Mouse (Mus musculus): ENCODE results near the gene Tor1aip1. TPM values are rescaled to one million over a fixed set of nuclear protein-coding genes. Genes with fewer than 3 reads are reported as not detected.

The Tor1aip1 gene
- 633 TPM for polyA plus RNA-seq (2014; fragmentation: Illumina TruSeq; extraction: RNeasy Lipid Tissue Mini Kit (QIAGEN cat#74804); ENCODE audit: low read depth, low replicate concordance)

DNA sequence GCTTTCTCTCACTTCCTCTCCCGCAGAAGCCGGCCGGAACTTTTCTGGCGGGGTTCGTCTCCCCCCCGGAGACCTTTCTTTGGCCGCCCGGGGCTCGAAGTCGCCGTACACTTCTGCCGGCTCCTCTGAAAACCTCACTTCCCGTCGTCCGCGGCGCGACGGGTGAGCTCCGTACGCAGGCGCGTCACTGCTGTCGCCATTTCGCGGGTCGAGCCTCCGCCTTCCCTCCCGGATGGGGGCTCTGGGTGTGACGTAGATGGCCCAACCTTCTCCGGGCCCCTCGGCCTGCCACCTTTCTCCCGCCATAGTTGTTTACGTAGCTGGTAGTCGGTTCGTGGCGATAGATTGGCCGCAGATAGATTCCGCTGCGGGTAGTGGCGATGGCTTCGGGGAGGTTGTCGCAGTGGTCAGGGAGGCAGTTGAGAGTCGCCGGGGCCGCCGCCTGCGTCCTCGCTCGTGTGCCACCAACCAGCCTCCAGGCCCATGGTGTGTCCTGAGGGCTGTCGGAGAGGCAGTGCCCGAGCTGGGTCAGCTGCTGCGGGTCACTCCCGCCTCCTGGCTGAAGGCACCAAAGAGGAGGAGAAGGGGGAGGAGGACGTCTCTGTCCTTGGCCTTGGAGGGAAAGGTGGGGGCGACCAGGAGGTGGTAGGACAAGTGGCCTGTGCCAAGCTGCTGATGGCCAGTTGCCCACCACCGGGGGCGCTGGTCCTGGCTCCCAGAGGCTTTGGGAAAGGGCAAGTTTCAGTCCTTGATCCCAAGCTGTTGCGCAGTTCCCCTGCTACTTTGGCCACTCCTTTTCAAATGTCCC is at the start of gene Tor1aip1:
TSS of gene Tor1aip1 (minus strand) at position 551 of the 808 bp plus-strand sequence.

DNA sequence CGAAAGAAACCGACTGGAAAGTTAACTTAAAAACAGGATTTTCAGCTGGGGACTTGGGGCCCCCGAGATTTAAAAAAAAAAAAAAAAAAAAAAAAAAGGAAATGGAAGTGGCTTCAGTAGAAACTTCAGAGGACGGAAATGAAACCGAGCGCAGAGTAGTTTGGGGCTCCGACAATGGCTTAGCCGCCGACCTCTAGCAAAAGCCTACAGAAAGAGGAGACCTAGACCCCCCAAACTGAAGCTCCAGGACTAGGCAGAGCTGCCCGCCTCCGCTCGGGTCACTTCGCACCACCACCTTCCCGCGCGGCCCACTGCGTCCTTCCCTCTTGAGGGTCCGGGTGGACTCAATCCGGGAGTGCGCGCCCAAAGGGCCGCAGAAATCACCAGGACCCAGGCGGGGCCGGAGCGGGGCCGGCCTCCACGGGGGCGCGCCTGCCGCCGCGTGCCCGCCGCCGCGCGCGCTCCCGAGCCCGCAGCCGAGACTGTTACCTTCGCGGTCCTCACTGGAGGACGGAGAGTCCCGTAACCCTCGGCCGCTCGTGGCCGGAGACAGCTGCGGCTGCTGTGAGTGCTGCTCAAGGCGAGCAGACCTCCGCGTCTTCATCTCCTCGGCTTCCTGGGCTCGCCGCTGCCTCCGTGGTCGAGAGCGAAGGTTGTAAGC is 881 bp downstream of the Tor1aip1 start, which contains the start of gene Tor1aip2:
TSS of gene Tor1aip2 (plus strand) at position 135 of the 661 bp plus-strand sequence.

DNA sequence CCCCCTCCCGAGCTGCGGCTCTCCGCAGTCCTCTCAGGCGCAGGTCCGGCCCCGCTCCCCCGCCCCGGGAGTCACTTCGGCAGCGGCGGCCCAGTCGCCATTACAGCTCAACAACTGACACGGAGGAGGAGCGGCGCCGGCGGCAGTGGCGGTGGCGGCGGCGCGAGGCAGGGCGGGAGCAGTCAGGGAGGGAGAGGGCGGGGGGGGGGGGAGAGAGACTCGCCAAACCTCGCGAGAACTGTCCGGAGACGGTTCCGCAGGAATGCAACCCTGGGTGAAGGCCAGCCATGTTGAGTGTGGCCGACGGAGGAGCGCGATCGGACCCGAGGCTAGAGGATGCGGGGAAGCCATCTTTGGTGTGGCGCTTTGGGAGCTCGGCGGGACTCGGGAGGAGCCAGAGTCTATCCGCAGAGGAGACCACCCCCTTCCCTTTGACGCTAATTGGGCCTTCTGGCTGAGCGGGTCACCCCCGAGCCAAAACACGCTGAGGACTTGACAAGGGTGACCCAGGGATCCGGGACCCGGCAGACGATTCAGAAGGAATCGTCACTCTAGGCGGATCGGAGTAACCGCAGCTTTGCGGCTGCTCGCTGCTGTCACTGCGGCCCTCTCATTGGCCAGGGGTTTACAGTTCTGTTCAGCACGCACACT is 63.1 kb downstream of the Tor1aip1 start, which contains the start of gene Cep350:
TSS of gene Cep350 (minus strand) at position 188 of the 651 bp plus-strand sequence.

Other genes starting within 250 kb of the Tor1aip1 start
- gene Qsox1, start 223.6 kb downstream of the Tor1aip1 start, polyA plus RNA-seq (2014; fragmentation: Illumina TruSeq; extraction: RNeasy Lipid Tissue Mini Kit (QIAGEN cat#74804); ENCODE audit: low read depth, low replicate concordance) = 6.4 TPM
- gene Cep350, start 63.2 kb downstream of the Tor1aip1 start, polyA plus RNA-seq (2014; fragmentation: Illumina TruSeq; extraction: RNeasy Lipid Tissue Mini Kit (QIAGEN cat#74804); ENCODE audit: low read depth, low replicate concordance) = 314 TPM
- gene Tor1aip2, start 1.1 kb downstream of the Tor1aip1 start, polyA plus RNA-seq (2014; fragmentation: Illumina TruSeq; extraction: RNeasy Lipid Tissue Mini Kit (QIAGEN cat#74804); ENCODE audit: low read depth, low replicate concordance) = 77.4 TPM
- gene Fam163a, start 168.5 kb upstream of the Tor1aip1 start, polyA plus RNA-seq (2014; fragmentation: Illumina TruSeq; extraction: RNeasy Lipid Tissue Mini Kit (QIAGEN cat#74804); ENCODE audit: low read depth, low replicate concordance) = 0.11 TPM